Mouse (Mus musculus): ENCODE measurements around the gene Cdkn2aip. TPM values are rescaled to one million over a fixed set of nuclear protein-coding genes. Genes with fewer than 3 reads are reported as not detected.

Cdkn2aip gene
- total and polyA plus RNA-seq, 3 experiments = 13.5 to 101 (median 14.1) TPM

GRCm38 (mm10) chr8:47663201-47663600 lies 50.5 kb downstream of the Cdkn2aip start:
- no peak for DNase-seq (ENCODE audit: low read depth, low spot score)
- TF ChIP-seq RCOR1 (IDR thresholded peaks at IDR 0.05; ENCODE audit: low read depth, low read length) = no peak
- TF ChIP-seq MEF2A (IDR thresholded peaks at IDR 0.05; ENCODE audit: extremely low read depth, insufficient replicate concordance, low read depth, low read length, poor library complexity, severe bottlenecking) = no peak
- TF ChIP-seq E2F4 (IDR thresholded peaks at IDR 0.05; ENCODE audit: borderline replicate concordance, low read depth, low read length) = no peak
- TF ChIP-seq TBP (IDR thresholded peaks at IDR 0.05; ENCODE audit: low read depth, low read length) = no peak
- no peak for TF ChIP-seq ETS1 (IDR thresholded peaks at IDR 0.05; ENCODE audit: low read depth, low read length)
- no peak for TF ChIP-seq EP300 (IDR thresholded peaks at IDR 0.05; ENCODE audit: low read depth in 1 of 2, low read length in 2 of 2)
- no peak for TF ChIP-seq MAX (IDR thresholded peaks at IDR 0.05; ENCODE audit: low read length)
- TF ChIP-seq BHLHE40 (IDR thresholded peaks at IDR 0.05; ENCODE audit: borderline replicate concordance, low read depth, low read length) = no peak
- TF ChIP-seq POLR2AphosphoS2 (IDR thresholded peaks at IDR 0.05; ENCODE audit: low read length) = no peak
- TF ChIP-seq GATA1 (IDR thresholded peaks at IDR 0.05; ENCODE audit: low read depth, low read length) = no peak
- no peak for TF ChIP-seq CTCF (IDR thresholded peaks at IDR 0.05 in 2 of 3, conservative IDR thresholded peaks at IDR 0.05 in 1 of 3; ENCODE audit: control insufficient read depth in 1 of 3, insufficient read depth in 1 of 3, low read depth in 2 of 3, low read length in 3 of 3, poor library complexity in 1 of 3, severe bottlenecking in 1 of 3)
- TF ChIP-seq CHD2 (IDR thresholded peaks at IDR 0.05; ENCODE audit: low read length) = no peak
- no peak for TF ChIP-seq SIN3A (IDR thresholded peaks at IDR 0.05; ENCODE audit: low read length)
- no peak for TF ChIP-seq UBTF (IDR thresholded peaks at IDR 0.05; ENCODE audit: borderline replicate concordance, insufficient read depth, low read depth, low read length)
- no peak for TF ChIP-seq ZMIZ1 (IDR thresholded peaks at IDR 0.05; ENCODE audit: low read depth, low read length)
- TF ChIP-seq USF1 (IDR thresholded peaks at IDR 0.05; ENCODE audit: low read depth, low read length) = no peak
- TF ChIP-seq TCF12 (IDR thresholded peaks at IDR 0.05; ENCODE audit: low read depth, low read length) = no peak
- no peak for TF ChIP-seq HCFC1 (IDR thresholded peaks at IDR 0.05; ENCODE audit: low read depth, low read length)
- TF ChIP-seq JUND (IDR thresholded peaks at IDR 0.05; ENCODE audit: low read depth, low read length) = no peak
- no peaks in the 10 kb centered on the region for H3K9me3 ChIP-seq (replicated peaks; ENCODE audit: insufficient read depth, low read length)
- peaks cover 0 to 2% of the 10 kb centered on the region in 2 experiments; a peak in 1 of 4 replicates for H3K36me3 ChIP-seq (ENCODE audit: control insufficient read depth in 1 of 2, insufficient read depth in 2 of 2, low read length in 2 of 2)
- H3K4me1 ChIP-seq (ENCODE audit: control insufficient read depth in 1 of 2, insufficient read depth in 2 of 2, low read length in 2 of 2) = no peaks in the 10 kb centered on the region
- H3K27me3 ChIP-seq (ENCODE audit: control insufficient read depth in 1 of 2, insufficient read depth in 2 of 2, low read length in 2 of 2) = no peaks in the 10 kb centered on the region
- H3K9ac ChIP-seq (ENCODE audit: control insufficient read depth, low read depth, low read length, poor library complexity, severe bottlenecking) = no peak overlapping the region
- H3K79me2 ChIP-seq (ENCODE audit: control insufficient read depth, insufficient read depth, low read length, poor library complexity) = no peaks in the 10 kb centered on the region
- no peak overlapping the region for H3K4me3 ChIP-seq (ENCODE audit: control insufficient read depth in 1 of 2, insufficient read depth in 1 of 2, low read depth in 2 of 2, low read length in 2 of 2)
- H3K27ac ChIP-seq (ENCODE audit: control insufficient read depth, low read depth, low read length) = no peak overlapping the region

- Histone ChIP-seq H3K4me1 (ENCODE audit: control insufficient read depth in 1 of 2, insufficient read depth in 2 of 2, low read length in 2 of 2) (no peaks in the 10 kb centered on the region), H3K27me3 (ENCODE audit: control insufficient read depth in 1 of 2, insufficient read depth in 2 of 2, low read length in 2 of 2) (no peaks in the 10 kb centered on the region), H3K4me3 (ENCODE audit: control insufficient read depth in 1 of 2, insufficient read depth in 1 of 2, low read depth in 2 of 2, low read length in 2 of 2) (no peak overlapping the region), H3K36me3 (ENCODE audit: control insufficient read depth in 1 of 2, insufficient read depth in 2 of 2, low read length in 2 of 2) (no peaks in the 10 kb centered on the region), H3K27ac (ENCODE audit: control insufficient read depth, low read depth, low read length) (no peak overlapping the region), H3K9ac (ENCODE audit: control insufficient read depth, low read depth, low read length, poor library complexity, severe bottlenecking) (no peak overlapping the region), H3K79me2 (ENCODE audit: control insufficient read depth, insufficient read depth, low read length, poor library complexity) (no peaks in the 10 kb centered on the region), H3K9me3 (replicated peaks; ENCODE audit: insufficient read depth, low read length) (no peaks in the 10 kb centered on the region)
- TF ChIP-seq POLR2AphosphoS5 (IDR thresholded peaks at IDR 0.05; ENCODE audit: borderline replicate concordance, low read depth, low read length) (no peak), NELFE (IDR thresholded peaks at IDR 0.05; ENCODE audit: low read depth, low read length) (no peak), CHD1 (IDR thresholded peaks at IDR 0.05; ENCODE audit: low read depth, low read length) (no peak), RCOR1 (IDR thresholded peaks at IDR 0.05; ENCODE audit: low read depth, low read length) (no peak), MAFK (IDR thresholded peaks at IDR 0.05; ENCODE audit: borderline replicate concordance, low read depth, low read length) (no peak), GATA1 (IDR thresholded peaks at IDR 0.05; ENCODE audit: low read depth, low read length) (no peak), TCF12 (IDR thresholded peaks at IDR 0.05; ENCODE audit: low read depth, low read length) (no peak)
- DNase-seq (ENCODE audit: low read depth, low spot score) = no peak
These were observed 51.0 kb downstream of the Cdkn2aip start for GRCm38 (mm10) chr8:47662716-47663115.
